Mouse (Mus musculus): ENCODE data around the gene Slc25a39.

GRCm38 (mm10) chr11:102434816-102435705 lies 27.3 kb upstream of the Slc25a39 start:
- TF ChIP-seq CTCF (IDR thresholded peaks at IDR 0.05; ENCODE audit: control insufficient read depth, insufficient read depth, insufficient replicate concordance, low read depth, low read length) (no peak), POLR2A (IDR thresholded peaks at IDR 0.05; ENCODE audit: control insufficient read depth, low read depth, low read length) (no peak)

All from testis, adult 2 months (tissue).